Mouse (Mus musculus) macrophage (primary cell): ENCODE results near the gene Ccdc12. TPM values are rescaled to one million over a fixed set of nuclear protein-coding genes. Genes with fewer than 3 reads are reported as not detected.

Source experiments
- H3K27ac ChIP-seq: fragments of 350-480 bp; formaldehyde crosslinking; 2 replicates; pipeline ENCODE4 v1.9.0; 2021
- H3K36me3 ChIP-seq: fragments of 350-480 bp; formaldehyde crosslinking; 2 replicates; pipeline ENCODE4 v1.9.0; 2021; ENCODE audit errors: inconsistent target
- H3K4me3 ChIP-seq: fragments of 350-480 bp; formaldehyde crosslinking; 2 replicates; pipeline ENCODE4 v1.9.0; 2021; ENCODE audit errors: inconsistent target
- H3K79me2 ChIP-seq: fragments of 350-480 bp; formaldehyde crosslinking; 2 replicates; pipeline ENCODE4 v1.9.0; 2021; ENCODE audit errors: inconsistent target
- WGBS: methylation state at CpG from one replicate; pipeline ENCODE4 v1.1.7; 2026; ENCODE audit warnings: inconsistent platforms; ENCODE audit not compliant: missing documents; 5-methylcytosine and 5-hydroxymethylcytosine counted together
- polyA plus RNA-seq: library from polyadenylated mRNA; stranded (reverse); fragments of 250-400 nt; gene quantifications from 3 replicates; pipeline ENCODE4 v1.2.4, GENCODE M21; 2018; ENCODE audit warnings: inconsistent platforms

The Ccdc12 gene
- polyA plus RNA-seq, 1 experiment from 2014 or later, result 80.9 TPM

- WGBS, result 94% methylated on average over 17 of the region's 17 CpGs
- no peak overlapping the region for H3K27ac ChIP-seq
- peaks cover 69% of the 10 kb centered on the region for H3K36me3 ChIP-seq
- H3K4me3 ChIP-seq, result no peak overlapping the region
- no peaks in the 10 kb centered on the region for H3K79me2 ChIP-seq
Observed at GRCm38 (mm10) chr9:110633882-110634281, 22.4 kb upstream of the Ccdc12 start.

- H3K79me2 ChIP-seq, result no peaks in the 10 kb centered on the region
- WGBS, result 15% methylated on average over 19 of the region's 19 CpGs
- H3K27ac ChIP-seq, result no peak overlapping the region
- no peak overlapping the region for H3K4me3 ChIP-seq
- peaks cover 73% of the 10 kb centered on the region for H3K36me3 ChIP-seq
Observed at GRCm38 (mm10) chr9:110635225-110635624, 21.1 kb upstream of the Ccdc12 start.

DNA sequence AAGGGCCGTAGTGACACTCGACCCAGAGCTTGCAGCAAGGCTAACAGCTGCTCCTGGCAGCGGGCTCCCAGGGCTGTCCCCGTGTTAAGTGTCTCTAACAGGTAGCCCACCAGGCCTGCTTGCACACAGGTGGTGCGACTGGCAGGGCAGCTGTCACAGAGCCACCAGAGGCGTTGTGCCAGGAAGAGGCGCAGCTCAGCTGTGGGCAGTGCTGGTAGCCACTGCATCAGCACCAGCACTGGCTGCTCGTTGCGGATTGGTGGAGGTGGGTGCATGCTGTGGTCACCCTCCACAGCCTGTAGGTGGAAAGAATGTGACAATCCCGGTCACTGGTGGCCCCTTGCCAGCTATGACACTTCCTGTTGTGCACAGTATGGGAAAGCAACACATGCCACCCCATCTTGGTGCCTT lies 17.7 kb upstream of the Ccdc12 start:
- Histone ChIP-seq H3K4me3 (no peak overlapping the region), H3K36me3 (peaks cover 61% of the 10 kb centered on the region), H3K27ac (no peak overlapping the region), H3K79me2 (no peaks in the 10 kb centered on the region)
- 93% methylated on average over 10 of the region's 10 CpGs for WGBS

DNA sequence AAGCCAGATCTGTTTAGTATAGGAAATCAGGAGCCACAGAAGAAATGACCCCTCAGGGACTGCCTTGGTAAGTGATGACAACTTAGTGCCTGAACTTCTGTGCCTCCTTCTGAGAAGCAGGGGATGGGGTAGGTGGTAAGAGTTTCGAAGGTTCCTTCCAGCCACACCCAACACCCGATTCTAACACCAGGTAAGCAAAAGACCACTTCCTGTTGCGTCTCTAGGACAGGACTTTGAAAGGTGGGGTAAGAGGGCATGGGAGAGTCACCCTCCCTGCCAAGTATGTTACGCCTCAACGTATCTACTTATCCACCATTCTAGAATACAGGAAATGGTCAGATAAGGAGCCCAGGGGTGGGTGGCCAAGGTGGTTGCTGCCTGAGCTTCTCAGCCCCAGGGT lies 15.3 kb upstream of the Ccdc12 start:
- WGBS, result 86% methylated on average over 5 of the region's 5 CpGs
- Histone ChIP-seq H3K36me3 (peaks cover 48% of the 10 kb centered on the region; the same call in 1 of the 2 replicates), H3K27ac (no peak overlapping the region), H3K79me2 (peaks cover 14% of the 10 kb centered on the region), H3K4me3 (no peak overlapping the region)

DNA sequence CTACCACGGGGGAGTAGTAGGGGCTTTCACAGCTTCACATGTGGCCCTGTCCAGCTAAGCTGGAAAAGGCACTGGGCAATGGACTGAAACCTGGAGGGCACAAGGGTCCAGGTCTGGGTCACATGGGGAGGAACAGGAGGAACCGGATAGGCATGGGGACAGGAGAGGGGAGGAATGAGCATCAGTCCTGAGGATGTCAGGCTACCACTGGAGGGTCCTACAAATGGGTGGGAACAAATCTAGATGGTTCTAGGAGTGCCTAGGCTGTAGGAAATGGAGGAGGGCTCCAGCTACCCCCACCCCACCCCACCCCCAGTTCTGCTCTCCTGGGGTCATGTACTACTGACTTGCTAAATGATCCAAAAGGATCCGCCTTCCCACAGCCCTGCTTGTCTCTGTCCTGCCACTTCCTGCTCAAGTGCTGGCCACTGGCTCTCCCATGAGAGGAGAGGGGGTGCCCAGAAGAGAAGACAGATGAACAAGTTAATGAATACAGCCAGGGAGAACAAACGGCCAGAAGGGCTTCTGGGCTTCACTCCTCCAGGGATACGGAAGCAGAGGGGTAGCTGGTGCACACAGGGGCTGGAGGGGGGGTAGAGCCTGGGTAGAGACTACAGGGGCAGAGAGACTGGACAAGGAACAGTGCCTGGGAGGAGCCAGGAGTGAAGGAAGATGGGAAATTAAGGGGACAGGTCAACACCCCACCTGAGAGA lies 13.3 kb upstream of the Ccdc12 start:
- H3K4me3 ChIP-seq, result no peak overlapping the region

DNA sequence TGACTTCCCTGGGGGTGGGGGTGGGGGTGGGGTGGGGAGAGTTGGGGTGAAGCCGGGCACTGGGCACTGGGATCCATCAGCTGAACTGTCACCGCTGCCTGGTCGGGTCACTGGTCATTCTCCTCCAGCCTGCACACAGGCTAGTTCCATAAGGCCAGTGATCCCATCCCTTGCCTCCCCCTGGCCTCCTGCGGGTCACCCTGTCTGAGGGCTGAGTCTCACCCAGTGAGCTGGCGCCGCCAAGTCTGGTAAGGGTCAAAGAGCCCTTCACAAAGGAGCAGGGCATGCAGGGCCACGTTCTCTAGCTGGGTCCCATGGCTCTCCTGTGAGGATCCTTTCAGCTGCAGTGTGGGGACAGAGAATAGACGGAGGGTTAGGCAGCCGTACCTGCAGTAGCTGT lies 12.5 kb upstream of the Ccdc12 start:
- 86% methylated on average over 7 of the region's 9 CpGs for WGBS
- Histone ChIP-seq H3K36me3 (peaks cover 30% of the 10 kb centered on the region; the same call in 1 of the 2 replicates), H3K4me3 (no peak overlapping the region)

More for the DNA sequence above, 13.3 kb upstream of the Ccdc12 start:
- Histone ChIP-seq H3K79me2 (peaks cover 34% of the 10 kb centered on the region), H3K36me3 (peaks cover 35% of the 10 kb centered on the region; the same call in 1 of the 2 replicates), H3K27ac (no peak overlapping the region)
- WGBS, result 92% methylated on average over 5 of the region's 5 CpGs

DNA sequence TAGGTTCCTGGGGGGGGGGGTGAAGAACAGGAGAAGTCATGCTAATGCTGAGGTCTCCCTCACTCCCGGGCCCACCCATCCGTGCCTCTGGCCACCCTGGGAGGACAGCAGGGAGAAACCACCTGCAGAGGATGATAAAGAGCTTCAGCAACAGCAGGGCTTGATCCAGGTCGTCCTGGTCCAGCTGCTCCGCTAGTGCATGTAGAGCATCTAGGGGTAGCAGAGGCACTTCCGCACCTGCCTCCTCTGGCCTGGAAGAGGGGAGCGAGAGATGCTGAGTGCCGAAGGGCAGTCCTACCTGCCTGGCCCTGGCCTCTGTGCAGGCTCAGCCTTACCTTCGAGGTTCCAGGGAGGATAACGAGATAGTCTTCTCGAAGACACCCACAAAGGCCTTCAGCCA lies 12.0 kb upstream of the Ccdc12 start:
- H3K27ac ChIP-seq, result no peak overlapping the region
- H3K4me3 ChIP-seq, result no peak overlapping the region
- peaks cover 25% of the 10 kb centered on the region; the same call in 1 of the 2 replicates for H3K36me3 ChIP-seq
- peaks cover 47% of the 10 kb centered on the region for H3K79me2 ChIP-seq
- WGBS, result 76% methylated on average over 10 of the region's 10 CpGs

More for the DNA sequence above, 12.5 kb upstream of the Ccdc12 start:
- Histone ChIP-seq H3K27ac (no peak overlapping the region), H3K79me2 (peaks cover 42% of the 10 kb centered on the region)

GRCm38 (mm10) chr9:110645219-110645618 lies 11.1 kb upstream of the Ccdc12 start:
- H3K36me3 ChIP-seq, result peaks cover 16% of the 10 kb centered on the region; the same call in 1 of the 2 replicates
- peaks cover 56% of the 10 kb centered on the region for H3K79me2 ChIP-seq
- H3K4me3 ChIP-seq, result peak overlapping the region; percentile 14
- WGBS, result 6% methylated on average over 6 of the region's 9 CpGs
- H3K27ac ChIP-seq, result peak overlapping the region; percentile 74

- Histone ChIP-seq H3K36me3 (no peaks in the 10 kb centered on the region), H3K27ac (no peak overlapping the region), H3K79me2 (peaks cover 84% of the 10 kb centered on the region), H3K4me3 (no peak overlapping the region)
Observed at GRCm38 (mm10) chr9:110649775-110650174, 6.5 kb upstream of the Ccdc12 start.

DNA sequence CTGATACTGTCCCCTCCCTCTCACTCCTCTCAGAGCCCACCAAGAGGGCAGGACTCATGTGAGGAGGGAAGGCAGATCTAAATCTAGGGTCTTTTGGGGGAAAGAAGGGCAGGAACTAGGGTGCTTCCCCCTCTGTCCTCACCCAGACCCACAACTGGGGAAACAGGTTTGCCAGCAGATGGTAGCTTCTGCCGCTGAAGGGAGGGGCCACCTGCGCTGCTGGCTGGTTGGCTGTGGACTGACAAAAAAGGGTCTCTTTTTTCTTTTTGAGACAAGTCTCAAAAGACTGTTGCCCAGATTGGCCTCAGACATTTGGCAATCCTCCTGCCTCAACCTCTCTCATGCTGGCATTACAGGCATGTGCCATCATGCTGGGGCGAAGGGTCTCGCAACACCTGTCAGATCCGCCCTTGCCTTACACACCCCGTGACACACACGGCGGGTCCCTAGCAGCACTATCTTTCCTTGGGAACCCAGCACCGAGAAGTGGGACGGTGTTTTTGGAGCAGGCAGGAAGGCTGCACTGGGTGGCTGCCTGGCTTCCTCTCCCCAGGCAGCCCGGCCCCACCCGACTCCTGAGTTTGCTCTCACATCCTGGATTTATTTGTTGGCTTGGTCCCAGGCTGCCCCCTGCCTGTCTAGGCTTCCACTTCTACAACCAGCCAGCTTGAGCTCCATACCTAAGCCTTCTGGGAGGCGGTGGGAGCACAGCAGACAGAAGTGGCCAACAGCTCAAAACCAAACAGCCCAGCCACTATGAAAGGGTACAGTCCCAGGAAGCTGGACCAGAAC lies 4.2 kb upstream of the Ccdc12 start:
- H3K4me3 ChIP-seq, result peak overlapping the region; percentile 55
- peak overlapping the region; percentile 16 for H3K27ac ChIP-seq
- no peaks in the 10 kb centered on the region for H3K36me3 ChIP-seq
- WGBS, result 7% methylated on average over 13 of the region's 13 CpGs
- peaks cover 64% of the 10 kb centered on the region for H3K79me2 ChIP-seq

- H3K27ac ChIP-seq, result peak overlapping the region; percentile 17; the same call in 1 of the 2 replicates
- no peaks in the 10 kb centered on the region for H3K36me3 ChIP-seq
- H3K4me3 ChIP-seq, result peak overlapping the region; percentile 55
- WGBS, result 4% methylated on average over 14 of the region's 14 CpGs
- H3K79me2 ChIP-seq, result peaks cover 58% of the 10 kb centered on the region
Observed at GRCm38 (mm10) chr9:110652963-110653654, 3.2 kb upstream of the Ccdc12 start.

DNA sequence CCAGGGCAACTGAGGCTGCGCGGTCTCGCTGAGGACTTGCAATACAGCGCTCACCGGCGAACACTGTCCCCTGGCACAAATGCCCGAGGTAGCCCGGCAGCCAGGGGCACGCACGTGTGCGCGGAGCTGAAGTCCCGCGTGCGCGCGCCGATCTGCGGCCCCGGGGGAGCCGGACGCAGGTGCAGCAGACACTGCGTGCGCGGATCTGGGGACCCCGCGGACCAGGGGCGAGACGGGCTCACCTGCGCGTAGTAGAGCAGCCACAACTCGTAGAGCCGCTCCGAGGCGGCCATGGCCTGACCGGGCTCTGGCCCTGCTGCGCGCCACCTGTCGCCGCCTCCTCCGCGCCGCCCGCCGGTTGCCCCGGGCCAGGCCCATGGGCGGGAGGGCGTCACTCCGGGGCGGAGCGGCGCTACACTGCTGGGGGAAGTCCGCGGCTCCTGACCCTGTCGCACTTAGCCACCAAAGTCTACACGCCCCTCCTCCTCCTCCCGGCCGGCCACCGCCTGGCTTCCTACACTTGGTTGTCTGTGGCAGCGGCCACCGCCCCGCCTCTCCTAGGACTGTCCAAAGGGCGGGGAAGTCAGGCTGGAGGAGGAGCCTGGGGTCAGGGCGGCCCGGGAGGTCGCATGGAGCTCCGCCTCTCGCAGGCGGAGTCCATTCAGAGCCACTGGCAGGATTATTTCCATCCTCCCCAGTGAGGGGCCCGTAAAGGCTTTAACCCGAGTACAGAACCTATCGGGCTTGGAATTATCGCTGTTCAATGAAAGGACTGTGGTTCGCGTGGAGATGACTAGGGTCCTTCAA lies 2.4 kb upstream of the Ccdc12 start, which contains the start of gene Nbeal2:
Nbeal2 (minus strand) TSS at position 507 of the 807 bp plus-strand sequence.
- peak within 1 kb of the TSS; percentile 55 for H3K4me3 ChIP-seq
- H3K79me2 ChIP-seq, result peaks cover 58% of the 10 kb centered on the region
- H3K27ac ChIP-seq, result peak within 1 kb of the TSS; percentile 52
- H3K36me3 ChIP-seq, result no peaks in the 10 kb centered on the region
- WGBS, result 1% methylated on average over 75 of the region's 75 CpGs

DNA sequence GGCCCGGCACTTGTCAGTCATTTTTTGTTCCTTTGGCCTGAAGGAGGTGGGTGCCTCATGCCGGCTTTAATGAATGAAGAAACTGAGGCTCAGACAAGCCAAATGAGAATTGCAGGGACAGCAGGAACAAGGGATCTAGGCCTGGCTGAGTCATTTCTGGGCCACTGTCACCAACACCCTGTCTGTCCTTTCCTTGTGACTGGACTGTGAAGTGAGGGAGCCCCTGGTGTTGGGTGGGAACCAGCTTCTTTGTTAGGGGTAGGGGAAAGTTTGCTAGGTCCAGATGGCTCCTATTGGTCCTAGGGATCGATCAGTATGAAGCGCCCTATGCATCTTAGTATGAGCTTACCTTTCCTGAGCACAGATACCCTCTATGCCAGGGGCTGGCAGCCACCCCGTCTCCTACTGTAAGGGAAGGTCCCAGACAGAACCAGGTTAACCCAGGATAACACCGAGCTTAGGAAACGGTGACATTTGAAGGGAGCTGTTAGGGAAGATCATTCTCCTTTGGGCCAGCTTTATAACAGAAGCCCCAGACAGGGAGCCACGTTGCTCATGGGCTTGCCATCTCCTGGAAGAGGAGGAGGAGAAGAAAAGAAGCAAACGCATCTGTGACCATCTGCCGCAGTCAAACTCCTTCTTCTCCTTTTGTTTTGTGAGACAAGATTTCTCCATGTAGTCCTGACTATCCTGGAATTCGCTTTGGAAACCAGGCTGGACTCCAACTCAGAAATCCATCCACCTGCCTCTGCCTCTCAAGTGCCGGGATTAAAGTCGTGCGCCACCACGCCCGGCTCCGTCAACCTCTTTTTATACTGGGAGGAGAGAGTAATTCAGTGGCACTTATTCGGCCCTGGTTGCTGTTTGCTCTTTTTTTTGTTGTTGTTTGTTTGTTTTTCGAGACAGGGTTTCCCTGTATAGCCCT lies 1.3 kb upstream of the Ccdc12 start:
- Histone ChIP-seq H3K4me3 (no peak overlapping the region), H3K79me2 (peaks cover 58% of the 10 kb centered on the region), H3K27ac (peak overlapping the region; percentile 52), H3K36me3 (no peaks in the 10 kb centered on the region)
- WGBS, result 88% methylated on average over 19 of the region's 19 CpGs
